Mouse (Mus musculus) MN1 (cell line): ENCODE data around the gene Lrrc10b.

Source experiments
- DNase-seq: peaks from one replicate; pipeline ENCODE4 v3.0.0-alpha.2; 2016; ENCODE audit warnings: low spot score

The Lrrc10b gene

GRCm38 (mm10) chr19:10444685-10445369 lies 12.4 kb downstream of the Lrrc10b start:
- no peak for DNase-seq

DNA sequence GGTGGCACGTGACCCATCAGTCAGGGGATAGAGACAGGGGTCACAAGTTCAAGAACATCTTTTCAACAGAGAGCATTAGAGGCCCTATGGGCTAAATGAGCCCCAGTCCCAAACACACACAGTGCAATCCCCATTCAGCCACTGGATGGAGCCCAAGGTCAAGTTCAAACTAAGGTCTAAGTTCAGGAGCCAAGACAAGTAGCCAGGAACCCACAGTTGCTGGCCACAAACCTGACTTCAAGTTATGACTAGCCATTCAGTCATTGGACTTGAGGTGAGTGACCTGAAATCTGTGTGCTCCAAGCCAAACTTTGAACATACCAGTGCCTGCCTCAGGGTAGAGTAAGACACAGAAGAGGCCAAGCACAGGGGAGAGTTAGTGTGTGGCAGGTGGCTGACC lies 19.8 kb downstream of the Lrrc10b start:
- DNase-seq, result peak; percentile 48

GRCm38 (mm10) chr19:10436726-10437125 lies 20.5 kb downstream of the Lrrc10b start:
- peak; percentile 88 for DNase-seq

DNA sequence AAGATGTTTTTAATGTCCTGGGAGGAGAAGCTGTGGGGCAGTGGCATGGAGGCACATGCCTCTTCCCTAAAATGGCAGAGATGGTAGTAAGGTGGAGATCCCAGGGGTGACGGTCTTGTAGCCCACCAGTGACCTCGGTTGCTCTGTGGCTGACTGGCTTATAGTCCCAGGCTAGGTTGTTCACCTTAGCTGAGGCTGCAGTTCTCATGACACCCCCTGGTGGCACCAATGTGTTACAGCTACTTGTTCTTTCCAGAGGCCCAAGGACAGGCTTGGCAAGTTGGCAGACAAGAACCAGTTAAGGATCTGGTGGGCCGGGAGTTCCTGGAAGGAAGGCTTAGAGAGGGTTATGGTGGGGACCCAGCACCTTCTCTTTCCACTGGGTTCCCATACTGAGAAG lies 21.4 kb downstream of the Lrrc10b start:
- peak; percentile 79 for DNase-seq

- DNase-seq, result no peak
These were observed 22.3 kb downstream of the Lrrc10b start for GRCm38 (mm10) chr19:10434927-10435326.

- DNase-seq, result no peak
These were observed 23.3 kb downstream of the Lrrc10b start for GRCm38 (mm10) chr19:10433879-10434540.

DNA sequence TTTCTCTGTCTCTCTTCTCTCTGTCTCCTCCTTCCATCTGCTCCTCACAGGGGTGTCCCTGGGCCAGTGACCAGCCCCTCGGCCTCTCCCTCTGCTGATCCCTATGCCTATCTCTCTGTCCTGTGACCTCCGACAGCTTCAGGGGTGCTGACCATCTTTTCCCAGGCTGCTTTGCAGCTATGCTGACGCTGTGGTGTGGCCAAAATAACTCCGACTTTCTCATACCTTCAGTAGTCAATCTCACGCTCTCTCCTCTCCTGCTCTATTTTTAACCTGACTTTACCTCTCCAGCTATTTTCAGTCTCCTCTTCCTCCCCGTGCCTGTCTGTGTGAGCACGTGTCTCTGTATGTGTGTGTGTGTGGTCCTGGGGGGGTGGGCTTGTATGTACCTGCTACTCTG lies 24.0 kb downstream of the Lrrc10b start:
- DNase-seq, result no peak

DNA sequence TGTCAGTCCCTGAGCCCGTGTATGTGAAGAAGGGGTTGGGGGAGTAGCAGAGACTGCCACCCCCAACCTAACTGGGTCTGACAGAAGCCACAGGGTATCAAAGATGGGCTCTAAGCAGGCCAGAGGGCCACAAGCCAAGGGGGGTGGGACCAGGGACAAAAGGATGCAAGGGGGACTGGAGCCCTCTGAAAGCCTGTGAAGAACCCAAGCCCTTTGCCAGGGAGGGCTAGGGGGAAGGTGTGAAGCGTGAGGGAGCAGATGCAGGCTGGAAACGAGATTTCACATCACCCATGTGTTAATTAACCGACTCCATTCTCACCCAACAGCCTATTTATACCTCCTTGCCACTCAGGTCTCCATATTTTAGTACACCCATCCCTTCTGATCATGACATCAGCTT lies 25.4 kb downstream of the Lrrc10b start:
- DNase-seq, result no peak

- no peak for DNase-seq
These were observed 25.9 kb downstream of the Lrrc10b start for GRCm38 (mm10) chr19:10431410-10431809.

DNA sequence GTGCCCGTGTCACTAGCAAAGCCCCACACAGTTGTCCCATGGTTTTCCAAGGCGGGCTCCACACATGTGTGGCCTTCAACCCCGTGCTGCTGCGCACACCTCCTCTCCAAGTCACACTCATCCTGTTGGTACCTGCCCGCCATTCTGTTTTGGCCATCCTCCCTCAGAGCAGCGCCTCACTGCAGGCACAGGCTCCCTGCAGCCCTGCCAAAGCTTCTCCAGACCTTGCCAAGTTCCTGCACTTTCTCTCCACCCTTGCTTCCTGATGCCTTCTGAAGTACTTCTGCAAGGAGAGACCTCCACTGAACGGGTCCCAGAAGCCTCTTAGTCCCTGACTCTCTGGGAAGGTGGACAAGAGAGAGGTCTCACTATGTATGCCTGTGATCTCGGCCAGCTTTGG lies 27.9 kb downstream of the Lrrc10b start:
- DNase-seq, result no peak

DNA sequence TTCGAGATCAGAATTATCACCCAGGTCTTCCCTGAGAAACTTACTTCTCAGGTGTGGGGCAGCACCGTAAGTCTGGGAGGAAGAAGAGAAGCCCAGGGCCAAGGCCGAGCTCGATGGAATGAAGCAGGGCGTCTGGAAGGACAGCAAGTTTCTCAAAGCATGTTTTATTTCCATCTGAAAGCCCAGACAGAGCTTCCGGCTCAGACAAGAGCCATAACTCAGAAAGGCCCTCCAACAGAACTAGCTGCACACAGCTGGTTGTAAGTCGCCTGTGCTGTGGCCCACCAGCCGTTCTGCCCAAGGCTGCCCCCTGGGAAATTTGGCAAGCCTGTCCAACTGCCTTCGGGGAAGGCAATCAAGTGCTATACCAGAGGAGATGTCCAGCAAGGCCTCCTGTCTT lies 29.8 kb downstream of the Lrrc10b start:
- DNase-seq, result no peak

GRCm38 (mm10) chr19:10426793-10427192 lies 30.5 kb downstream of the Lrrc10b start:
- no peak for DNase-seq

- no peak for DNase-seq
These were observed 31.0 kb downstream of the Lrrc10b start for GRCm38 (mm10) chr19:10426312-10426711.

- DNase-seq, result peak; percentile 81
These were observed 31.6 kb downstream of the Lrrc10b start for GRCm38 (mm10) chr19:10425484-10426270.

DNA sequence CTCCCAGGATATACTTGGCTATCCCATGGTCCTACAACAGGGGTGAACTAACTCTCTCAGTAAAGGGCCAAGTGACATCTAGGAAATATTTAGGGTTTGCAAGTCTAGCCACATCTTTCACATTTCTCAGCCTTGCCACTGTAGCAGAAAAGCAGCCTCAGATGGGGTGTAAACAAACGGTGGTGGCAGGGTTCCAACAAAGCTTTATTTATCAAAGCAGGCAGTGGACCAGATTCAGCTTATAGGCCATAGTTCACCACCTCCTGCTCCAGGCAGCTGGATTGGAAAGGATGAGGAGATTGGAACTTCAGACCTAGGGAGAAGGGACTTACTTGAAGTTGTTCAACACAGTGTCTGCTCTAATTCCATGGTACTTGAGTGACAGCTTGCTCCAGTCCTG lies 32.5 kb downstream of the Lrrc10b start:
- peak; percentile 19 for DNase-seq

DNA sequence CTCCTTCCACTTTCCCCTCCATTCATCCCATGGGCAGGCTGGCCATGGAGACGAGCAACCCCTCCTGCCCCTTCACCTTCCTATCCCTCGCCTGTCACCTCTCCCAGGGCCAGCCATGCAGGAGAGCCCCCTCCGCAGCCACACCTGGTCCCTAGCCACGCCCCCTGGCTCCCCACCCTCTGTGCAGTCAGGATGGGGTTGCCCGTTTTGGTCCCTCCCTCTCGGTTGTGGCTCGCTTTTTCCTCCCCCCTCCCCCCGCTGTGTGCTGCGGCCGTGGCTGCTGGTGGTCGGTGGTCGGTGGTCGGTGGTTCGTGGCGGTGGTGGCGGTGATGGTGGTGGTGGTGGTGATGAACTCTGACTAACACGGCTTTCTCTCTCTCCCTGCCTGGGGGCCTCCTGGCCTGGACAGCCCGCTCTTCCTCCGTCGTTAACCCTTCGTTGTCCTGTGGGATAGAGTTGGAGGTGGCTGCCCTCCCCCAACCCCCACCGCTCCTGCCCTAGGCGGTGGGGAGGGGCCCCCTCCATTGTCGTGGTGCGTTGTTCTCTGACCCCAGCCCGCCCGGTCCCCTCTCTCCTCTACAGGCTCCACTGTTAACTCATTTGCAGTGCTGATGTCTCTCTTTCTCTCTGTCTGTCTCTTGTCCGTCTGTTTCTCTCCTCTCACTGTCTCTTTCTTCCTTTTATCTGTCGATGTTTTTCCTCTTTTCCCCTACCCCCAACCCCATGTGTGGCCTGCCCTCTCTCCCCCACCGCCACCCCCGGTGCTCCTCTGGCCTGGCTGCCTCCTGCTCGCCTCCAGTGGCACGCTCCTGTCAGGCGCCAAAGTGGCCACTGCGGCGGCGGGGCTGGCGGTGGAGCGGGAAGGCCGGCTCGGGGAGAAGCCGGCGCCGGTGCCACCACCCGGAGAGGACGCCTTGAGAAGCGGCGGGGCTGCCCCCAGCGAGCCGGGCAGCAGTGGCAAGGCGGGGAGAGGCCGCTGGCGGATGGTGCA lies 35.0 kb downstream of the Lrrc10b start:
- no peak for DNase-seq

DNA sequence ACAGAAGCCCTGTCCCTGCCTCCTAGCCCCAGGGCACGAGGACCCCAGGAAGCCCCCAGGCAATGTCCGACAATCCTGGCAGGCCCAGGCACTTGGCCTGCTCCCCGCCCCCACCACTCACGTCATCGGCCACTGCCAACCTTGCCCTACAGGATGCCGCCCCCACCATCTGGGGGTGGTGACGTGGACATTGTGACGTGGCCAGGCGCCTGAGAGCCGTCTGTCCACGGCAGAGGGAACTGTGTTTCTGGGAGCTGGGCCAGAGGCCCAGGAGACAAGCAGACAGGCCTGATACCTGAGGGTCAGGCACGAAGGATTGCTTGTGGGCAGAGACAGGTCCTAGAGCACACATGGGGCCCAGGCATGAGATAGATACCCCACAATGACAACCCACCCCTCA lies 39.8 kb downstream of the Lrrc10b start:
- DNase-seq, result peak; percentile 74

DNA sequence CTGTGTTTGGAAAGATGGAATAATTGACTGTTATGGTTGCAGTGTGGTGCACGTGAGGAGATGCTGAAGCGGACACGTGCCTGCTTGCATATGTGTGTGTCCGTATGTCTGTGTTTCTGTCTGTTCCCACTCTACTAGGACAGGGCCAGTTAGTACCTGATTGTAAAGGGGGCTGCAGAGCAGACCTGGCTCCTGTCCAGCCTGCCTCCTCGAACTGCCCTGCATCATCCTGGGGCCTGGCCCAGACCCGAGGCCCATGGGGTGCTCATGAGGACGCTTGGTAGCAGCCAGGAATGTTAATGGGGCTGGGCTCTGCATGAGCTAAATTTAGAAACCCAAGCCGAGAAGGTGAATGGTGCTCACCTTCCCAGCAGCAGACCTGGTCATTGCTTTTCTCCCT lies 40.4 kb downstream of the Lrrc10b start:
- DNase-seq, result no peak

DNA sequence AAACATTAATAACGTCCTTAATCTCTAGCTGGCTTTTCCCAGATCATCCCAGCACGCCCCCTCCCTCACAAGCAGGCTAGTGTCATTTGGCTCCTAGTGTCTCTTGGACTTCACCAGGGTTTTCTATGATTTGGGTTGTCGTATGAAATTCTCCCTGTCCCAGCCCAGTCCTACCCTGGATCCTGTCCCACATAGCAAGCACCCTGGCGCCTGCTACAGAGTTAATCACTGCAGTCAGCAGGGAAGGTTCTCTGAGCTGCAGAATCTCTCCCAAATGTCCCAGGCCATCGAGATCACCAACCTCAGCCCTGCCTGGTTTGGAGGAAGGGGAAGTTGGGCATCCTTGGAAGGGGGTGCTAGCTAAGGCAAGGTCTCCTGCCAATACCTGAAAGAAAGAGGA lies 41.8 kb downstream of the Lrrc10b start:
- DNase-seq, result no peak

DNA sequence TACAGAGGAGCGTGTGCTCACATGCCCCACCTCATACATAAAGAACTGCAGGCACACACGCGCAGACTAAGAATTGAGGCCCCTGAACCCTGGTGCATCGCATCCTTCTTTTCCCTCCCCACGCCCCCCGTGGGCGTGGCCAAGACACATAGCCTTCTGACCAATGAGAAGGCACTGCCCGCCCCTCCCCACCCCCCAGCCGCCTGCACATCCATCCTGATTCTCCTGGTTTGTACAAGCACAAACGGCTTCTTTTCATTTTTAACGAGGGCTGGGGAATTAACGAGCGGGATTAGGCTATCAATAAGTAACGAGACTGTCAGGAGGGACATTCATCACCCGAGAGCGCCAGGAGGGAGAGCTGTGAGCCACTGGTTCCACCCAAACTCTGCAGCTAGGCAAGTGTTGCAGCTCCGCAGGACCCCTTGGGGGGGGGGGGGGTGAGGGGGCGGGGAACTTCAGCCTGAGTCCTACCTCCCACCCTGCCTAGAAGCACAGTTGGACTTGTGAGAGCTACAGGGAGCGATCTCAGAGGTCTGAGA lies 43.5 kb downstream of the Lrrc10b start:
- DNase-seq, result peak; percentile 58
